Mouse (Mus musculus) intestine, embryonic 15.5 days (tissue): ENCODE results near the gene Unc119. TPM values are rescaled to one million over a fixed set of nuclear protein-coding genes. Genes with fewer than 3 reads are reported as not detected.

Source experiments
- ATAC-seq: fragments of 200-750 bp; cut with Nextera tagmentation; 2 replicates; pipeline ENCODE4 v1.8.0; 2017; ENCODE audit warnings: moderate TSS enrichment, moderate library complexity
- H3K27ac ChIP-seq: fragments of 300-500 bp; sonication (generic); 2 replicates; pipeline ENCODE4 v1.5.1; 2015; ENCODE audit warnings: mild to moderate bottlenecking, inconsistent platforms
- H3K27me3 ChIP-seq: fragments of 300-500 bp; sonication (generic); replicated peaks from 2 replicates; pipeline ENCODE4 v1.6.1; 2015; ENCODE audit warnings: inconsistent platforms
- H3K36me3 ChIP-seq: fragments of 300-500 bp; sonication (generic); 2 replicates; pipeline ENCODE4 v1.6.1; 2015; ENCODE audit warnings: inconsistent platforms
- H3K4me1 ChIP-seq: fragments of 300-500 bp; sonication (generic); replicated peaks from 2 replicates; pipeline ENCODE4 v1.6.1; 2015; ENCODE audit warnings: inconsistent platforms
- H3K4me2 ChIP-seq: fragments of 300-500 bp; sonication (generic); replicated peaks from 2 replicates; pipeline ENCODE4 v1.6.1; 2015; ENCODE audit warnings: mild to moderate bottlenecking, inconsistent platforms
- H3K4me3 ChIP-seq: fragments of 300-500 bp; sonication (generic); replicated peaks from 2 replicates; pipeline ENCODE4 v1.5.1; 2015; ENCODE audit warnings: inconsistent platforms
- H3K9ac ChIP-seq: fragments of 300-500 bp; sonication (generic); 2 replicates; pipeline ENCODE4 v1.6.1; 2015; ENCODE audit warnings: inconsistent platforms
- H3K9me3 ChIP-seq: fragments of 300-500 bp; sonication (generic); 2 replicates; pipeline ENCODE4 v1.6.1; 2016; ENCODE audit warnings: inconsistent platforms
- WGBS: fragments of 180-500 bp; shearing (Covaris S2); methylation state at CpG from one replicate; pipeline ENCODE4 v1.1.7; 2015; 5-methylcytosine and 5-hydroxymethylcytosine counted together
- polyA plus RNA-seq: library from polyadenylated mRNA; unstranded; fragments of >200 nt; fragmentation: Nextera tagmentation; extraction: Ambion mirVana; gene quantifications from 2 replicates; pipeline ENCODE4 v1.2.1, GENCODE M21; 2015

The Unc119 gene
- polyA plus RNA-seq, 1 experiment from 2014 or later = 34.6 TPM

GRCm38 (mm10) chr11:78380996-78381395 lies 37.7 kb downstream of the Unc119 start:
- Histone ChIP-seq H3K9me3 (no peaks in the 10 kb centered on the region), H3K36me3 (no peaks in the 10 kb centered on the region), H3K9ac (no peak overlapping the region), H3K4me2 (no peak overlapping the region), H3K27me3 (no peaks in the 10 kb centered on the region), H3K4me3 (no peak overlapping the region), H3K27ac (no peak overlapping the region), H3K4me1 (0 out of 2 replicates have a peak, but pooled peaks cover 5% of the 10 kb centered on the region)
- no peak for ATAC-seq
- 83% methylated on average over 3 of the region's 3 CpGs for WGBS

GRCm38 (mm10) chr11:78382286-78382685 lies 39.0 kb downstream of the Unc119 start:
- no peak for ATAC-seq
- WGBS = 72% methylated on average over 7 of the region's 7 CpGs
- H3K9me3 ChIP-seq = no peaks in the 10 kb centered on the region
- H3K9ac ChIP-seq = no peak overlapping the region
- no peaks in the 10 kb centered on the region for H3K27me3 ChIP-seq
- no peak overlapping the region for H3K4me2 ChIP-seq
- no peak overlapping the region for H3K4me3 ChIP-seq
- H3K36me3 ChIP-seq = no peaks in the 10 kb centered on the region
- 0 out of 2 replicates have a peak, but pooled peaks cover 7% of the 10 kb centered on the region for H3K4me1 ChIP-seq
- no peak overlapping the region for H3K27ac ChIP-seq

- Histone ChIP-seq H3K9ac (no peak overlapping the region), H3K4me3 (no peak overlapping the region)
- ATAC-seq = no peak
Measured at GRCm38 (mm10) chr11:78382701-78383100, 39.4 kb downstream of the Unc119 start.

GRCm38 (mm10) chr11:78385776-78386175 lies 42.5 kb downstream of the Unc119 start:
- ATAC-seq = no peak
- 80% methylated on average over 10 of the region's 10 CpGs for WGBS
- H3K4me2 ChIP-seq = no peak overlapping the region
- H3K36me3 ChIP-seq = no peaks in the 10 kb centered on the region
- H3K4me1 ChIP-seq = 0 out of 2 replicates have a peak, but pooled peaks cover 2% of the 10 kb centered on the region
- no peak overlapping the region for H3K4me3 ChIP-seq
- no peak overlapping the region for H3K9ac ChIP-seq
- H3K27me3 ChIP-seq = no peaks in the 10 kb centered on the region
- no peaks in the 10 kb centered on the region for H3K9me3 ChIP-seq
- H3K27ac ChIP-seq = no peak overlapping the region

More at GRCm38 (mm10) chr11:78382701-78383100, 39.4 kb downstream of the Unc119 start:
- Histone ChIP-seq H3K4me2 (no peak overlapping the region), H3K36me3 (no peaks in the 10 kb centered on the region), H3K4me1 (0 out of 2 replicates have a peak, but pooled peaks cover 7% of the 10 kb centered on the region), H3K27ac (no peak overlapping the region), H3K9me3 (no peaks in the 10 kb centered on the region), H3K27me3 (no peaks in the 10 kb centered on the region)
- 41% methylated on average over 5 of the region's 5 CpGs for WGBS

GRCm38 (mm10) chr11:78386508-78387043 lies 43.3 kb downstream of the Unc119 start, which contains the start of gene Foxn1:
Foxn1 (minus strand) TSS chr11:78386558.
- no peak for ATAC-seq
- no peak within 1 kb of the TSS for H3K4me2 ChIP-seq
- H3K4me3 ChIP-seq = no peak within 1 kb of the TSS

GRCm38 (mm10) chr11:78392728-78393127 lies 49.4 kb downstream of the Unc119 start:
- Histone ChIP-seq H3K9ac (no peak overlapping the region), H3K4me1 (peaks cover 6% of the 10 kb centered on the region), H3K9me3 (no peaks in the 10 kb centered on the region), H3K27ac (no peak overlapping the region), H3K36me3 (no peaks in the 10 kb centered on the region), H3K4me3 (no peak overlapping the region), H3K27me3 (no peaks in the 10 kb centered on the region), H3K4me2 (no peak overlapping the region)
- 55% methylated on average over 3 of the region's 3 CpGs for WGBS
- no peak for ATAC-seq

More at GRCm38 (mm10) chr11:78386508-78387043, 43.3 kb downstream of the Unc119 start, which contains the start of gene Foxn1:
- WGBS = 83% methylated on average over 14 of the region's 14 CpGs
- H3K9me3 ChIP-seq = no peaks in the 10 kb centered on the region
- no peaks in the 10 kb centered on the region for H3K27me3 ChIP-seq
- no peak within 1 kb of the TSS for H3K9ac ChIP-seq
- H3K27ac ChIP-seq = no peak within 1 kb of the TSS
- no peaks in the 10 kb centered on the region for H3K36me3 ChIP-seq
- 0 out of 2 replicates have a peak, but pooled peaks cover 2% of the 10 kb centered on the region for H3K4me1 ChIP-seq

- Histone ChIP-seq H3K4me3 (peak overlapping the region; percentile 14; the same call in 1 of the 2 replicates), H3K4me1 (peaks cover 20% of the 10 kb centered on the region), H3K27ac (peak overlapping the region; percentile 58; the same call in 1 of the 2 replicates), H3K36me3 (no peaks in the 10 kb centered on the region), H3K9ac (no peak overlapping the region), H3K4me2 (peak overlapping the region; percentile 58), H3K9me3 (no peaks in the 10 kb centered on the region), H3K27me3 (peaks cover 3% of the 10 kb centered on the region; the same call in 1 of the 2 replicates)
- WGBS = 25% methylated on average over 11 of the region's 11 CpGs
- ATAC-seq = peak; percentile 31
Measured at GRCm38 (mm10) chr11:78396950-78397349, 53.7 kb downstream of the Unc119 start.

GRCm38 (mm10) chr11:78397397-78397796 lies 54.1 kb downstream of the Unc119 start:
- H3K4me1 ChIP-seq = peaks cover 22% of the 10 kb centered on the region
- peak overlapping the region; percentile 58; the same call in 1 of the 2 replicates for H3K27ac ChIP-seq
- WGBS = 8% methylated on average over 18 of the region's 18 CpGs
- peak overlapping the region; percentile 14; the same call in 1 of the 2 replicates for H3K4me3 ChIP-seq
- H3K36me3 ChIP-seq = no peaks in the 10 kb centered on the region
- peak; percentile 57 for ATAC-seq
- H3K4me2 ChIP-seq = peak overlapping the region; percentile 58
- H3K9ac ChIP-seq = no peak overlapping the region
- no peaks in the 10 kb centered on the region for H3K9me3 ChIP-seq
- peaks cover 3% of the 10 kb centered on the region; the same call in 1 of the 2 replicates for H3K27me3 ChIP-seq

- Histone ChIP-seq H3K4me3 (no peak overlapping the region), H3K36me3 (no peaks in the 10 kb centered on the region), H3K4me1 (peaks cover 23% of the 10 kb centered on the region), H3K27ac (no peak overlapping the region), H3K9ac (no peak overlapping the region), H3K9me3 (no peaks in the 10 kb centered on the region), H3K4me2 (no peak overlapping the region), H3K27me3 (peaks cover 3% of the 10 kb centered on the region; the same call in 1 of the 2 replicates)
- no peak for ATAC-seq
- WGBS = 94% methylated on average over 6 of the region's 6 CpGs
Measured at GRCm38 (mm10) chr11:78398212-78398611, 54.9 kb downstream of the Unc119 start.

Other genes with a start within 250 kb of the Unc119 start
- gene Fam222b, start 248.8 kb upstream of the Unc119 start, polyA plus RNA-seq = 13.1 and 13.3 TPM in 2 replicates
- gene Traf4, start 177.9 kb upstream of the Unc119 start, polyA plus RNA-seq = 74.7 and 77.2 TPM in 2 replicates
- gene Nek8, start 166.8 kb upstream of the Unc119 start, polyA plus RNA-seq = 14.4 and 17.1 TPM in 2 replicates
- gene Tlcd1, start 166.8 kb upstream of the Unc119 start, polyA plus RNA-seq = 39.1 and 39.8 TPM in 2 replicates
- gene Rpl23a, start 159.9 kb upstream of the Unc119 start, polyA plus RNA-seq = 1,310 and 1,463 TPM in 2 replicates
- gene Rab34, start 155.1 kb upstream of the Unc119 start, polyA plus RNA-seq = 87.9 and 91.4 TPM in 2 replicates
- 2.6 and 3.1 TPM in 2 replicates for gene Proca1, start 150.1 kb upstream of the Unc119 start, polyA plus RNA-seq
- 70.2 and 79.0 TPM in 2 replicates for gene Sdf2, start 97.7 kb upstream of the Unc119 start, polyA plus RNA-seq
- gene Supt6, start 97.5 kb upstream of the Unc119 start, polyA plus RNA-seq = 21.0 and 22.7 TPM in 2 replicates
- gene 2610507B11Rik, start 81.7 kb upstream of the Unc119 start, polyA plus RNA-seq = 68.6 and 71.1 TPM in 2 replicates
- 0.16 and 0.33 TPM in 2 replicates for gene BC030499, start 52.6 kb upstream of the Unc119 start, polyA plus RNA-seq
- 26.8 and 28.3 TPM in 2 replicates for gene Spag5, start 42.0 kb upstream of the Unc119 start, polyA plus RNA-seq
- 23.1 and 29.0 TPM in 2 replicates for gene Aldoc, start 20.5 kb upstream of the Unc119 start, polyA plus RNA-seq
- 78.6 and 85.0 TPM in 2 replicates for gene Pigs, start 15.1 kb upstream of the Unc119 start, polyA plus RNA-seq
- not detected in 2 replicates for gene Foxn1, start 43.1 kb downstream of the Unc119 start, polyA plus RNA-seq
- 1.3 and 2.5 TPM in 2 replicates for gene Slc13a2, start 78.7 kb downstream of the Unc119 start, polyA plus RNA-seq
- gene Slc46a1, start 122.2 kb downstream of the Unc119 start, polyA plus RNA-seq = 12.2 and 13.3 TPM in 2 replicates
- gene Sarm1, start 154.3 kb downstream of the Unc119 start, polyA plus RNA-seq = 2.1 and 2.7 TPM in 2 replicates
- gene Vtn, start 155.6 kb downstream of the Unc119 start, polyA plus RNA-seq = 22.4 and 34.2 TPM in 2 replicates
- gene Sebox, start 160.0 kb downstream of the Unc119 start, polyA plus RNA-seq = not detected in 2 replicates
- gene Tmem199, start 168.7 kb downstream of the Unc119 start, polyA plus RNA-seq = 54.1 and 56.9 TPM in 2 replicates
- gene Poldip2, start 168.7 kb downstream of the Unc119 start, polyA plus RNA-seq = 147 and 149 TPM in 2 replicates
- gene Tnfaip1, start 192.8 kb downstream of the Unc119 start, polyA plus RNA-seq = 81.2 and 82.2 TPM in 2 replicates
- 126 and 137 TPM in 2 replicates for gene Ift20, start 192.9 kb downstream of the Unc119 start, polyA plus RNA-seq
- 182 and 269 TPM in 2 replicates for gene Tmem97, start 207.3 kb downstream of the Unc119 start, polyA plus RNA-seq